Mouse (Mus musculus) heart, adult 2 months (tissue): ENCODE measurements around the gene Tent4b.

Source experiments
- CTCF ChIP-seq: fragments of 200-600 bp; IDR thresholded peaks from 2 replicates; pipeline ENCODE4 v1.8.1; 2022; ENCODE audit warnings: antibody characterized with exemption, mild to moderate bottlenecking, moderate library complexity
- EP300 ChIP-seq: fragments of 200-500 bp; IDR thresholded peaks from 2 replicates; pipeline ENCODE4 v1.6.1; 2011; ENCODE audit warnings: low read depth, low read length, control low read depth; ENCODE audit not compliant: insufficient read depth

DNA sequence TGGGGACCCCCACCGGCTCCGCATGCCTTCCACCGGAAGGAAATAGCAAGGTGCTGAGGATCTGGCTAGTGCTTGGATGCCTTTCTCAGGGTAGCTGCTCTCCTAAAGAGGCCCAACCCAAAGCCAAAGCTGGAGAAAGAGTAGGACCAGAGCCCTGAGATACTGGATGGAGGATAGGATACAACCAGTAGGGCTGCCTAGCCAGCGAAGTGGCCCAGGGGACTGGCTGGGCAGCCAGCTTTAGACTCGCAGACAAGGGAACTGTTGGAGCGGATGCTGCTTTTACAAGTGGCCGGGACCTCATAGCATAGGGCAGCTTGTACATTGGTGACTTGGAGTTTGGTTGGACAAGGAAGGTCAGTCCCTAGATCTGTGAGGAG is 74.0 kb downstream of the Tent4b start:
- TF ChIP-seq EP300 (no peak), CTCF (no peak)
